Mouse (Mus musculus): ENCODE data around the gene Tmem132d.

The Tmem132d gene

DNA sequence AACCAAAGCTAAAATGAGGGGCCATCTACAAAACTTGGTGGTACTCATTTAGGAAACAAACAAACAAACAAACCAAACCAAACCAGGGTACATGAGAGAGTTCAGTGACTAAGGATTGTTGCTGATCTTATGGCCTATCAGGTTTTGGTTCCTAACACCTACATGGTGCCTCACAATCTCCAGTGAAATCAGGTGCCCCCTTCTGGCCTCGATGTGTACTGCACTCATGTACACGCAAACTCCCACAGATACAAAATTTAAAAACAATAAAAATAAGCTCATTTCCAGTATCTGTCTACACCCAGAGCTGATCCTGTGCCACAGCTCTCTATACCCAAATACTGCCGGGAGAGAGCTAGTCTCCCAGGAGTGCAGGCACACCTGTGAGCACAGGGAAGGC, 495.0 kb downstream of the Tmem132d start:
- no peak for DNase-seq (ENCODE audit: low spot score)

DNA sequence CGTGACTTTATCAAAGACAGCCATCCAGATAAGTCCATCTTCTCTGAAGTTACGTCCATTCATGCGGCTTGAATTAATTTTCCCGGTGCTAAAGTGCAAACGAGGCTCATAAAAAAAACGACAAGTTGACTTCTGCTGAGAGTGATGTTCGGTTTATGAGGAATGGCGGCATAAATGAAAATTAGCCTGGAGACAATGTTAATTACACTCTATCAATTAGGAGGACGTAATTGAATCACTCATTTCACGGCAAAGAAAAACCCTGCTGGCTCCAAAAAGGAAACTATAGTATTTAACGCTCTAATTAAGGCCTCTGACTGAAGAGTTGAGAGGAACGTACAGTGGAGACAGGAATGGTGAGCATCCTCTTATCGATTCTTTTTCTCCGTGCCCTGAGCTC, 503.2 kb downstream of the Tmem132d start:
- no peak for DNase-seq (ENCODE audit: low spot score)

DNA sequence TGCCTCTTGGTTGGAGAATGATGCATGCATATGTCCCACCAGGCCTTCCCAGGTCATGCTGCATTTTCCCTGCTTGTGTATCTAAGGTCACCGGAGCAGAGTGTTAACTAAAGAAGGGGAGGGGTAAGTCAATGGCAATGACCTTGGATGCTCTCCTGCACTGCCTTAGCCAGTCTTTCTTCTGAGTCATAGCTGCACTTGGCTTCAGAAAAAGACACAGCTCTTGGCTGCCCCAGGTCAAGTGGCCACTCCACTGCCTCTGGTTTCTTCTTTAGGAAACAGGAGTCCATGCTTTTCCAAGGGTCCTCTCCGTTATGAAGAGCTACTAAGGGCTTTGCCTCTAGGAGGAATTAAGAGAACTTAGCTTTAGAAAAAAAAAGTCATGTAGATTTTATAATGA, 506.2 kb downstream of the Tmem132d start:
- no peak for DNase-seq (ENCODE audit: low spot score)

GRCm38 (mm10) chr5:127924106-127924505, 508.8 kb downstream of the Tmem132d start:
- no peak for DNase-seq (ENCODE audit: low spot score)

DNA sequence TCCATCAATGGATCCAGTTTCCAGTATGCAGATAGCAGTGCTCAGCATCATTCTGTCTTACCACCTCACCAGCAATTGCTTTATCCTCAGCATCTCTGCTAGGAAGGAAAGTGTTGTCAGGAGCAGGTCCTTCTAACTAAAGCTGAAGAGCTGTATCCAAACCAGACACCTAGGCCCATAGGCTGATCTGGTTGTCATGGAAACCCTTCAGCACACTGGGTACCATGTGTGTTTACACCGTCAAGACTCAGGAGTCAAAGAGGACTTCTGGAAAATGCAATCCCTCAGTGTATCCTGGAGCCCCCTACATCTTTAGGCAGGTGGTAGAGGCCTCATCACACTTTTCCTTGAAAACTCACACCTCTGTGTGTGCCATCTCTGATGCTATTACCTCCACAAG, 513.7 kb downstream of the Tmem132d start:
- no peak for DNase-seq (ENCODE audit: low spot score)

- no peak for DNase-seq (ENCODE audit: low spot score)
Measured at GRCm38 (mm10) chr5:127918376-127918775, 514.5 kb downstream of the Tmem132d start.

GRCm38 (mm10) chr5:127914157-127914556, 518.7 kb downstream of the Tmem132d start:
- DNase-seq (ENCODE audit: low spot score) = no peak

DNA sequence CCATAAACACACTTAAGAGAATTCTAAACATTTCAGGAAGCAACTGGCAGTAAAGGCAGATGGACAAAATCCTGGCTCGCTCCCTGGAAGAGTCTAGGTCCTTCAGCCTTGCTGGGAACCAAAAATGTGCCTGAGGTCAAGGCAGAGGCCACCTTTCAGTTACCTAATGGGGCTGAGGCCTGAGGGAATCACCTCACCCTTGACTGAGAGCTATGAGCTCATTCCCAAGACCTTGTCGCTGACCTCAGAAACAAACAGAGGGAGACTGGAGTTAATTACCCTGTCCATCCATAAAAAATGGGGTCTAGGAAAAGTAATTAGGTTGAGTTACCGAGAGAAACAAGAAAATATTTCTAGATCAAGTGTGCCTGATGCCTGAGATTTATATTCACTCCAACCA, 521.3 kb downstream of the Tmem132d start:
- no peak for DNase-seq (ENCODE audit: low spot score)

GRCm38 (mm10) chr5:127910356-127910755, 522.5 kb downstream of the Tmem132d start:
- DNase-seq (ENCODE audit: low spot score) = no peak

DNA sequence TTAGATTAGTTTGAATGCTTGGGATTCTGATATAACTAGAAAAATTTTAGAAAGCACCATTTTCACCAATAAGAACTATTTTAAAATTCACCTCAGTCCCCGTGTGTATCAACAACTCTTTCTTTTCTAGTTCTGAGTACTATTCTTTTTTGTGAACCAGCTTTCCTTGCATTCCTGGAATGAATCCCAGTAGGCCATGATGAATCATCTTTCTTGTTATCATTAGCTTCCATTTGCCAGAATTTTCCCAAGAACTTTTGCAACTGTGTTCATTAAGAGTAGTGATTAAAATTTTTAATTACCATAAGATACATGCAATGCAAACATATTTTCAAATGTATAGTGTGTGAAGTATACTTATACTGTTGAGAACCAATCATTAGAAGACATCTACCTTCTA, 537.7 kb downstream of the Tmem132d start:
- no peak for DNase-seq (ENCODE audit: low spot score)

GRCm38 (mm10) chr5:127885566-127886505, 547.0 kb downstream of the Tmem132d start:
- no peak for DNase-seq (ENCODE audit: low spot score)

DNA sequence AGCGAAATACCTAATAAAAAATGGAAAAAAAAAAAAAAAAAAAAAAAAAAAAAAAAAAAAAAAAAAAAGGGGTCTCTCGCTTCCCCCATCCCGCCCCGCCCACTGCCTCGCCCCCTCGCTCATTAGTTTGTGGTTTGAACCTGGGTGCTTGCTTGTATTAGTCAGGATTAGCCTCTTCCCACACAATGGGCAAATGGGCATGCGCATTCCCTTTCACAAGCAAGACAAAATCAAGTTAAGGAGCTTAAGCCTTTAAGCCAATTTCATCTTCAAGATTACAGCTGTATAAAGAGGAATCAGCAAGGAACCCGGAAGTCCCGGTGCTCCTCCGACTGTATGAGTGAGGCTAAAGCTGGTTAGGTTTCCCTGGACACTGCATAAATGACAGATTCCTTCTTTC, 549.9 kb downstream of the Tmem132d start:
- DNase-seq (ENCODE audit: low spot score) = no peak

GRCm38 (mm10) chr5:127874461-127874860, 558.4 kb downstream of the Tmem132d start:
- no peak for DNase-seq (ENCODE audit: low spot score)

- no peak for DNase-seq (ENCODE audit: low spot score)
Measured at GRCm38 (mm10) chr5:127865157-127865556, 567.7 kb downstream of the Tmem132d start.

GRCm38 (mm10) chr5:127859719-127860118, 573.2 kb downstream of the Tmem132d start:
- DNase-seq (ENCODE audit: low spot score) = no peak

DNA sequence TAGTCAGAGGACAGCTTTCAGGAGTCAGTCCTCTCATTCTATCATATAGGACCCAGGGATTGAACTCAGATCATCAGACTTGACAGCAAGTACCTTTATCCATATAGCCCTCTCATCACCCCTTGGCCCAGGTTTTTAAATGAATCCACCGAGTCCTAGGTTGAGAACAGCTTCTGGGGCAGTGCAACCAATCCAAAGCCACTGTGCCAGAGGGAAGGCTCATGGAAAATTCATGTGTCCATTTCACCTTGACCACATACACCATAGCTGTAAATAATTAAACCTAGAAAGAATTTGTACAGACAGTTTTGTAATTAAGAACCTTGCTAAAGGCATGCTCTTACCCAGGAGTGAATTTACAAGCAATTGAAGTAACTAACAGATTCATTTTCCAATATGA, 580.6 kb downstream of the Tmem132d start:
- DNase-seq (ENCODE audit: low spot score) = no peak

DNA sequence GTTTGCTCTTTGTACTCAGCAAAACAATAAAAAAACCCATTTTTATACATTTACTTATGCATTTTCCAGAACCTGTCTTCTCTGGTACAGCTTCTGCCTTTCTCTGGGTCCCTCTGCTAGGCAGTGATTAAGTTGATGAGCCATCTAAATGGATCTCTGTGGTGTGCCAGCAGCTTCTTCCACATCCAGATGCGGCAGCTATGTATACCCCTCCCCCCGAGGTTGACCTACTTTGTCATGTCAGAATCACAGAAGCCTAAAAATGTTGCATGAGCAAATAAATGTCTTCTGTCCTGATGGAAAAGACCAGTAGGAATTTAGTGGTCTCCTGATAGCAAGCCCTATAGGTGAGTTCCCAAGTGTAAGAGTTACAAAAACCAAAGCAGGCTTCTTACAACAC, 601.1 kb downstream of the Tmem132d start:
- no peak for DNase-seq (ENCODE audit: low spot score)

DNA sequence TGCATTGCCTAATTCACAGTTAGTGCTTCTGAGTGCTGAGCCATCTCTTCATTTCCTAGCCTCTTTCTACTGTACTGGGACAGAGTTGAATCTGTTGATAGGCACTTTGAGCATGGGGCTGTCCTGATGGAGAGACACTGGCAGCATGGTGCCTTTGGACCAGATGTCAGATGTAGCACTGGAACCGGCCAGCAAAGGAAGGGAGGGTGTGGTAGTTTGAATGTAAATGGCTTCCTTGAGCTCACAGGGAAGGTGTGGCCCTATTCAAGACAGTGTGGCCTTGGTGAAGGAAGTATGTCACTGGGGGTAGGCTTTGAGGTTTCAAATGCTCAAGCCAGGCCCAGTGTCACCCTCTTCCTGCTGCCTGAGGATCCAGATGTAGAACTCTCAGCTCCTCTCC, 602.0 kb downstream of the Tmem132d start:
- DNase-seq (ENCODE audit: low spot score) = no peak

- DNase-seq (ENCODE audit: low spot score) = peak; percentile 23
Measured at GRCm38 (mm10) chr5:127828756-127829155, 604.1 kb downstream of the Tmem132d start.

GRCm38 (mm10) chr5:127821960-127822359, 610.9 kb downstream of the Tmem132d start:
- DNase-seq (ENCODE audit: low spot score) = no peak

GRCm38 (mm10) chr5:127815292-127815691, 617.6 kb downstream of the Tmem132d start:
- DNase-seq (ENCODE audit: low spot score) = no peak

DNA sequence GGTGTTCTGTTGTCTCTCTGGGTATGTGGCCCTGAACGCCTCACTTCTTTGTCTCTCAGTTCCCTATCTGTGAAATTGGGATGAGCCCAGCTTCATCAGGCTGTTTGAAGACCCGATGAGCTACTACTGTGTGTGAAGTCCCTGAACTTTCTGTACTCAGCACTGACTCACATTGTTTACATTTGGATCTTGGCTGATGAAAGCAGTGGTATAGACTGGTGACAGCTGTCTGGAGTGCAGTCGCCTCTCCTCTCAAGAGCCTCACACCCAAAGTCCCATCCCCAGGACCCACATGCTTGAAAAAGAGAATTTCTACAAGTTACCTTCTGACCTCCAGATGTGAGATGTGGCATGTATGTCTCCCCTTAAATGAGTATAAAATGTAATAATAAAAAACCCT, 625.5 kb downstream of the Tmem132d start:
- no peak for DNase-seq (ENCODE audit: low spot score)

DNA sequence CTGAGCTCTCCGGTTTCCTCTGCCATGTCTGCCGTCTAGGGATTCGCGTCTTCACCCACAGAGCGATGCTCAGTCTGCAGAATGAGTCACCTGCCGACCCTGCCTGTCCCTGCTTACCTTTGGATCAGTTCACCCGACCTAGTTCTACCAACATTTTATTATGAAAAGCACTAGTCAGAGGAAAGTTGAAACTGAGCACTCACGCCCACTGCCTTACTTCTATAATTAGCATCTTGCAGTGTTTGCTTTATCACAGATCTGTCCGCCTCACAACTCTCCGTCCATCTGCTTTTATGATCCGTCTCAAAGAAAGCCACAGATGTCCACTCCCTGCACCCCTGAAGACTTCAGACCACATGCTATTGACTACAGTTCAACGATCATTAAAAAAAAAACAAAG, 626.0 kb downstream of the Tmem132d start:
- DNase-seq (ENCODE audit: low spot score) = no peak

- no peak for DNase-seq (ENCODE audit: low spot score)
Measured at GRCm38 (mm10) chr5:127800907-127801306, 632.0 kb downstream of the Tmem132d start.

Data from left cerebral cortex, adult 11 months (tissue).